Mouse (Mus musculus): ENCODE measurements around the gene Dcbld2. TPM values are rescaled to one million over a fixed set of nuclear protein-coding genes. Genes with fewer than 3 reads are reported as not detected.

Dcbld2 gene
- polyA plus RNA-seq, 1 experiment from 2014 or later = 19.2 TPM

DNA sequence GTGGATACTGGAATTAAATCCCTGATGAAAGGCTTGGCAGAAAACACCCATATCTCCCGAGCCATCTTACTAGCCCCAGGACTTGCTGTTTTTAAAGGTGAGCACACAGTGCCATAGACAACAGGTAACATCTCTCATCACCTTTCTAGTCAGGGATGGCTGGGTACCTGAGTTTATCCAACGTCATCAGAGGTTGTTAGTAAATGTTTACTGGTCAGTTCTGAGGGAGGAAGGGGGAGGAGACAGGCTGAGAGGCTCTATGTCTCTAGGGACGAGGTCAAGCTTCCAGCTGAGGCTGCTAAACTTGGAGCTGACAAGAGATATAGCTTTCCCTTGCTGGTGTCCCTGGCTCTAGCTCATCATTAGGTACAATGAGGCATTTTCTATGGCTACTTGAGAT, 74.1 kb downstream of the Dcbld2 start:
- Histone ChIP-seq H3K27me3 (ENCODE audit: control insufficient read depth, insufficient read depth, low read length) (no peaks in the 10 kb centered on the region), H3K9me3 (ENCODE audit: control insufficient read depth, low read length) (no peaks in the 10 kb centered on the region), H3K4me3 (ENCODE audit: low read depth, low read length) (no peak overlapping the region), H3K4me1 (ENCODE audit: control insufficient read depth, insufficient read depth, low read length) (no peaks in the 10 kb centered on the region), H3K27ac (ENCODE audit: low read depth, low read length) (no peak overlapping the region), H3K4me2 (ENCODE audit: low read depth) (no peak overlapping the region), H3K9ac (ENCODE audit: low read length) (no peak overlapping the region), H3K36me3 (ENCODE audit: control insufficient read depth, insufficient read depth, low read length) (0 out of 2 replicates have a peak, but pooled peaks cover 2% of the 10 kb centered on the region)
- DNase-seq (ENCODE audit: low spot score) (no peak), ATAC-seq (ENCODE audit: insufficient read depth, low FRiP score, low TSS enrichment) (no peak)
- 70% methylated on average over 3 of the region's 3 CpGs for WGBS

DNA sequence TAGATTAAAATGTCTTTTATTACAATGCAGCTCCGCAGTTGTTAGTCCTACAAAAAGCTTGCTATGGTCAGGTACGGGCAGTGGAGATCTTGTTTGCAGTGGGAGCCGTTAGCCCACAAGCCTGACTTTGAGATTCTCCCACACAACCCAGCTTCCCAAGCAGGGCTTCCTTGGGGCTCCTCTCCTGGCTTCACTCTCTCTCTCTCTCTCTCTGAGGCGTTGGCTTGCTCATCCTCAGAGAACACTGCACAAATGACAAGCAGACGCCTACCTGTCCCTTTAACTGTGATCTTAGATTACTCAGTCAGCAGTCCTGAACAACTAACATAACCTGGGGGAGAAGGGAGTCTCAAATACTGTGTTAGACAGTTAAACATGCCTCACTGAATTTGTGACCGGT, 79.6 kb downstream of the Dcbld2 start:
- H3K36me3 ChIP-seq (ENCODE audit: control insufficient read depth, insufficient read depth, low read length) = 0 out of 2 replicates have a peak, but pooled peaks cover 2% of the 10 kb centered on the region
- 89% methylated on average over 6 of the region's 6 CpGs for WGBS

DNA sequence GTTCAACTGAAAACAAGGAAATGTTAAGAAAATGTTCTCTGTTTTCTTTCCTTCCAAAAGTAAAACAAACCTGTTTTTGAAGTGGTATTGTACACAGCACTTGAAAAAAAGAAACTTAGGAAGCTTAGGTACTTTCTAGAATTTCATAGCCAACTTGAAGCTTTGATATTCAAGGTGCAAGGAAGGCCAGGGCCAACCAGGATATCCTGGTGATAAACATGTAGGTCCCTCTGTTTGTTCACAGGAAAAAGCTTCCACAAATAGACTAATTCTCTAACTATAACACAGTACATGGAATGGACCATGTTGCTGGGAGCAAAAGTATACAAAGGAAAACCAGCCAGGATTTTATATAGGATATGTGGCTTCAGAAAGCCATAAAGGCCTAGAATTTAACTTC, 88.5 kb downstream of the Dcbld2 start:
- H3K4me3 ChIP-seq (ENCODE audit: low read depth, low read length) = no peak overlapping the region
- H3K4me1 ChIP-seq (ENCODE audit: control insufficient read depth, insufficient read depth, low read length) = no peaks in the 10 kb centered on the region; the same call in 1 of the 2 replicates
- DNase-seq (ENCODE audit: low spot score) = no peak
- H3K9ac ChIP-seq (ENCODE audit: low read length) = no peak overlapping the region
- no peaks in the 10 kb centered on the region for H3K27me3 ChIP-seq (ENCODE audit: control insufficient read depth, insufficient read depth, low read length)
- H3K4me2 ChIP-seq (ENCODE audit: low read depth) = no peak overlapping the region
- H3K36me3 ChIP-seq (ENCODE audit: control insufficient read depth, insufficient read depth, low read length) = no peaks in the 10 kb centered on the region
- no peak for ATAC-seq (ENCODE audit: insufficient read depth, low FRiP score, low TSS enrichment)
- H3K27ac ChIP-seq (ENCODE audit: low read depth, low read length) = no peak overlapping the region
- no peaks in the 10 kb centered on the region for H3K9me3 ChIP-seq (ENCODE audit: control insufficient read depth, low read length)

More for the DNA sequence above, 79.6 kb downstream of the Dcbld2 start:
- no peaks in the 10 kb centered on the region for H3K4me1 ChIP-seq (ENCODE audit: control insufficient read depth, insufficient read depth, low read length)
- no peak overlapping the region for H3K4me2 ChIP-seq (ENCODE audit: low read depth)
- no peak overlapping the region for H3K27ac ChIP-seq (ENCODE audit: low read depth, low read length)
- H3K27me3 ChIP-seq (ENCODE audit: control insufficient read depth, insufficient read depth, low read length) = no peaks in the 10 kb centered on the region
- no peak for DNase-seq (ENCODE audit: low spot score)
- H3K9me3 ChIP-seq (ENCODE audit: control insufficient read depth, low read length) = no peaks in the 10 kb centered on the region
- no peak overlapping the region for H3K4me3 ChIP-seq (ENCODE audit: low read depth, low read length)
- no peak overlapping the region for H3K9ac ChIP-seq (ENCODE audit: low read length)
- no peak for ATAC-seq (ENCODE audit: insufficient read depth, low FRiP score, low TSS enrichment)

DNA sequence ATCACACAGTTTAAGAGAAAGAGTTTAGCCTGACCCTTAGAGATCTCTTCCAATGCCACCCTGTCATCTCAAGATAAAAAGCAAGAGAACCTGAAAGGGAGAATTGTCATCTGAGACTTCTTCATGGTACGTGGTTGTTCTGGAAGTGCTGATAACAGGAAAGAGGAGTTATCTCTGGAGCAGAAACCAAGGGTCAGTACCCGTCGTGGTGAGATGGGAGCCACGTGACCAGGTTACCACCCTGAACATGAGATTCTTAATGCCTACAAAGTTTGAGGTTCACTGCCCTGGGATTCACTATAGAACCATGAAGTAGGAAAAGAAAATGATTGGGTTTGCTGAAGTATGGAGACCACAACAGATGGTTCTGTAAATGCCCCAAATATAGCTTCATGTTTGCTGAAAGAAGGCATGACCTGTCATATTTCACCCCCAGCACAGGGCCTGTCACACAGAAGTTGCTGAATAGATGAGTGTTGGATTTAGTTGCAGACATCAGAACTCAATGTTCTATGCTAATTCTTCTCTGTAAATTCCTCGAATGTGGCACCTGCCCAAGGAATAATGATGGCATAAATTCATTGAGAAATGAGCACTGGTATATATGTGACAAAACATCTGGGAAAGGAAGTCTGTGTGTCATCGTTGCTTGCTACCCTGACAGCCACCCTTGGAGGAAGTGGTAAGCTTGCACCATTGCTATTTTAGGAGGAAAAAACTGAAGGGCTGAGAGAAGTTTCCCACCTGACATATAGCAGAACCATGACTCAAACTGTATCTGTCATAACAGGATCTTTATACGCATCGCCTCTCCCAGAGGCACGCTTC, 89.9 kb downstream of the Dcbld2 start:
- WGBS = 85% methylated on average over 9 of the region's 9 CpGs
- DNase-seq (ENCODE audit: low spot score) = no peak
- ATAC-seq (ENCODE audit: insufficient read depth, low FRiP score, low TSS enrichment) = no peak
- Histone ChIP-seq H3K27me3 (ENCODE audit: control insufficient read depth, insufficient read depth, low read length) (no peaks in the 10 kb centered on the region), H3K9me3 (ENCODE audit: control insufficient read depth, low read length) (no peaks in the 10 kb centered on the region), H3K4me2 (ENCODE audit: low read depth) (no peak overlapping the region), H3K27ac (ENCODE audit: low read depth, low read length) (no peak overlapping the region), H3K9ac (ENCODE audit: low read length) (no peak overlapping the region), H3K4me3 (ENCODE audit: low read depth, low read length) (no peak overlapping the region), H3K4me1 (ENCODE audit: control insufficient read depth, insufficient read depth, low read length) (no peaks in the 10 kb centered on the region; the same call in 1 of the 2 replicates), H3K36me3 (ENCODE audit: control insufficient read depth, insufficient read depth, low read length) (no peaks in the 10 kb centered on the region)

DNA sequence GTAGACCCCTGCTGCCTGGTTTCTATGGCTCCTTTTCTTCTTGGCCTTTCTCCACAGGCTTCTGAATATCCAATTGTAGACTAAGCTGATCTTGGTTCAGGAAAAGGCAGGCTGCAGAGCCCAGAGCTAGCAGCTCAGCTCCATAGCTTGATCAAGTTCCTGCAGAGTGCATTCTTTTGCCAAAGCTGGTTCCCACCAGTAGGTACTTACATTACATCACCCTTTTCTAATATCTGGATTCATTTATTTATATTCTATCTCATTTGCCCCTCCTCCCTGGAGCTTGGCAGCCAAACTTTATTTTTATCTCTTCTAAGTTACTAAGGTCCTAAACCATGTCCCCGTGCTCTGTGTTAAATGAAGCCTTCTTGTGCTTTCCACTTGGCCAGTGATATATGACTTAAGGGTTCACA, 90.9 kb downstream of the Dcbld2 start:
- H3K36me3 ChIP-seq (ENCODE audit: control insufficient read depth, insufficient read depth, low read length) = no peaks in the 10 kb centered on the region
- no peak for ATAC-seq (ENCODE audit: insufficient read depth, low FRiP score, low TSS enrichment)
- H3K4me3 ChIP-seq (ENCODE audit: low read depth, low read length) = no peak overlapping the region
- WGBS = 56% methylated on average over 1 of the region's 1 CpGs
- no peak overlapping the region for H3K9ac ChIP-seq (ENCODE audit: low read length)
- H3K9me3 ChIP-seq (ENCODE audit: control insufficient read depth, low read length) = no peaks in the 10 kb centered on the region
- no peaks in the 10 kb centered on the region; the same call in 1 of the 2 replicates for H3K4me1 ChIP-seq (ENCODE audit: control insufficient read depth, insufficient read depth, low read length)
- no peak overlapping the region for H3K27ac ChIP-seq (ENCODE audit: low read depth, low read length)
- no peak overlapping the region for H3K4me2 ChIP-seq (ENCODE audit: low read depth)
- no peak for DNase-seq (ENCODE audit: low spot score)
- no peaks in the 10 kb centered on the region for H3K27me3 ChIP-seq (ENCODE audit: control insufficient read depth, insufficient read depth, low read length)

DNA sequence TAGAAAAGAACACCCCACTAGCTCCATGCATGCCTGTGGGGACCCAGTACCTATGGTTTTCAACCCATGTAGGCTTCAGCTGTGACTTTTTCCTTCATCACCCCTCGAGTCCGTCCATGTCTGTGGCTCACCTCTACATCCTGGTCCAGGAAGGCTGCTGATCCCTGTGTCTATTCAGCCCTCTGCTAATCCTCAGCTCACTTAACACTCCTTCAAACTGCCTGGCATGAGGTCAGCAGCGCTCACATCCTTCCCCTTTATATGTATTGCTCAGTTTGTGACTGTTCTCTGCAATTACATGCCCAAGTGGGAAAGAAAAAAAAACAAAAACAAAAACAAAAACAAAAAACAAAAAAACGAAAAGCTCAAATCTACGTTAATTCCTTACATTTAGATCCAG, 91.4 kb downstream of the Dcbld2 start:
- no peak overlapping the region for H3K4me3 ChIP-seq (ENCODE audit: low read depth, low read length)
- H3K27me3 ChIP-seq (ENCODE audit: control insufficient read depth, insufficient read depth, low read length) = no peaks in the 10 kb centered on the region
- 89% methylated on average over 5 of the region's 5 CpGs for WGBS
- H3K9me3 ChIP-seq (ENCODE audit: control insufficient read depth, low read length) = no peaks in the 10 kb centered on the region
- H3K27ac ChIP-seq (ENCODE audit: low read depth, low read length) = no peak overlapping the region
- no peaks in the 10 kb centered on the region for H3K36me3 ChIP-seq (ENCODE audit: control insufficient read depth, insufficient read depth, low read length)
- ATAC-seq (ENCODE audit: insufficient read depth, low FRiP score, low TSS enrichment) (no peak), DNase-seq (ENCODE audit: low spot score) (no peak)
- H3K9ac ChIP-seq (ENCODE audit: low read length) = no peak overlapping the region
- no peaks in the 10 kb centered on the region; the same call in 1 of the 2 replicates for H3K4me1 ChIP-seq (ENCODE audit: control insufficient read depth, insufficient read depth, low read length)
- no peak overlapping the region for H3K4me2 ChIP-seq (ENCODE audit: low read depth)

DNA sequence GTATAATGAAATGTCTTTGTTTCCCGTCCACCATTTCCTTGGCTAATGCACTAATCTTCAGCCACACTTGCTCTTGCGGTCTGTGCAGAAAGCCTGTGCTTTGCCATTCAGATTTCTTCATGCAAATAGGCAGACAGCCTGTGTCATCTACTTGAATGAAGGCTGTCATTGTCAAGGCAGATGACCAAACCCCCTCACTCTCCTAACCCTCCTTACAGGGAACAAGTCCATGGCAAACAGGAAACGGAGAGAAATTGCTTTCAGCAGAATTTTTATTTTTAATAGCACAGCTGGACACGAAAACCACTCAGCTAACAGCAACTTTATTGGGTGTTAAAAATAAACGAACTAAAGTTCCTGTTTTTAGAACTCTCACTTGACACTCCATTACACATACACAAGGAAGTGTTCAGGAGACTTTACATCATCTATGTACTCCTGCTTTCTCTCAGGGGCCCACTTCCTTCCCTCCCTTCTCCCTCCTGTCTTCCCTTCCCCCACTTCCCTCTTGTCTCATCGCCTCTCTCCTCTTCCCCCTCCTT, 93.6 kb downstream of the Dcbld2 start:
- no peak overlapping the region for H3K4me3 ChIP-seq (ENCODE audit: low read depth, low read length)
- no peaks in the 10 kb centered on the region for H3K36me3 ChIP-seq (ENCODE audit: control insufficient read depth, insufficient read depth, low read length)
- H3K4me1 ChIP-seq (ENCODE audit: control insufficient read depth, insufficient read depth, low read length) = no peaks in the 10 kb centered on the region; the same call in 1 of the 2 replicates
- WGBS = 53% methylated on average over 6 of the region's 6 CpGs
- no peak overlapping the region for H3K27ac ChIP-seq (ENCODE audit: low read depth, low read length)
- no peak for DNase-seq (ENCODE audit: low spot score)
- H3K4me2 ChIP-seq (ENCODE audit: low read depth) = no peak overlapping the region
- H3K9me3 ChIP-seq (ENCODE audit: control insufficient read depth, low read length) = no peaks in the 10 kb centered on the region
- no peaks in the 10 kb centered on the region for H3K27me3 ChIP-seq (ENCODE audit: control insufficient read depth, insufficient read depth, low read length)
- no peak overlapping the region for H3K9ac ChIP-seq (ENCODE audit: low read length)
- no peak for ATAC-seq (ENCODE audit: insufficient read depth, low FRiP score, low TSS enrichment)

DNA sequence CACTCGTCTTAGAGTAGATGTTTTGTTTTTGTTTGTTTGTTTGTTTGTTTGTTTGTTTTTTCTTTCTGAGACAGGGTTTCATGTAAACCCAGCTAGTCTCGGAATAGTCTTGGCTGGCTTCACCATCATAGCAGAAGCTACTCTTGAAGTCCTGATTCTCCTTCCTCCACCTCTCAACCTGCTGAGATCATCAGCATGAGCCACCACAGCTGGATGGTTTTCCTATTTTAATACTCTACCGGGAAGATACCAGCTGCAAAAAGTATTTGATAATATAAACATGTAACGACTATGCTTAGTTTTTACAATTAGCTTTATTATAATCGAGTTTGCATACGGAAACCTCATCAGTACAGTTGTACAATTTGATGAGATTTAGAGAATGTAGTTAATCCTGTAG, 94.3 kb downstream of the Dcbld2 start:
- H3K9me3 ChIP-seq (ENCODE audit: control insufficient read depth, low read length) = no peaks in the 10 kb centered on the region
- no peaks in the 10 kb centered on the region for H3K27me3 ChIP-seq (ENCODE audit: control insufficient read depth, insufficient read depth, low read length)
- no peak overlapping the region for H3K27ac ChIP-seq (ENCODE audit: low read depth, low read length)
- no peak for DNase-seq (ENCODE audit: low spot score)
- no peak overlapping the region for H3K9ac ChIP-seq (ENCODE audit: low read length)
- H3K4me3 ChIP-seq (ENCODE audit: low read depth, low read length) = no peak overlapping the region
- WGBS = 79% methylated on average over 6 of the region's 6 CpGs
- no peak for ATAC-seq (ENCODE audit: insufficient read depth, low FRiP score, low TSS enrichment)
- no peak overlapping the region for H3K4me2 ChIP-seq (ENCODE audit: low read depth)
- no peaks in the 10 kb centered on the region; the same call in 1 of the 2 replicates for H3K4me1 ChIP-seq (ENCODE audit: control insufficient read depth, insufficient read depth, low read length)
- no peaks in the 10 kb centered on the region for H3K36me3 ChIP-seq (ENCODE audit: control insufficient read depth, insufficient read depth, low read length)

DNA sequence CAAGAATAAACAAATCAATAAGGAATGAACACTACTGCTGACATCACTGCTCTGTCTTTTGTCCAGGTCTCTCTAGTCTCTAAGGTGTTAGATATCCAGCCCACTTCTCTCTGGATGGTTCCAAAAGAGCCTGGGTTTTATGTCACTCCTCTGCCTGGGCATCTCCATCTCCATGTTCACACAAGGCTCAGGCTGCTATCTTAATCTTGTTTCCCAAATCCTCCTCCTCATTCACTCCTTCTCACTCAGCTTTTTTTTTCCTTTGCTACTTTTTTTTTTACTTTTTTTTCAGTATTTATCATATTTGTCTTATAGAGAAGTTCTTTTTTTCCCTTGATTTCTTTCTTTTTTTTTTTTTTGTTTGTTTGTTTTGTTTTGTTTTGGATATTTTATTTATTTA, 96.7 kb downstream of the Dcbld2 start:
- H3K4me2 ChIP-seq (ENCODE audit: low read depth) = no peak overlapping the region
- no peak overlapping the region for H3K9ac ChIP-seq (ENCODE audit: low read length)
- ATAC-seq (ENCODE audit: insufficient read depth, low FRiP score, low TSS enrichment) = no peak
- H3K27ac ChIP-seq (ENCODE audit: low read depth, low read length) = no peak overlapping the region
- H3K9me3 ChIP-seq (ENCODE audit: control insufficient read depth, low read length) = no peaks in the 10 kb centered on the region
- H3K4me1 ChIP-seq (ENCODE audit: control insufficient read depth, insufficient read depth, low read length) = no peaks in the 10 kb centered on the region
- H3K4me3 ChIP-seq (ENCODE audit: low read depth, low read length) = no peak overlapping the region
- H3K27me3 ChIP-seq (ENCODE audit: control insufficient read depth, insufficient read depth, low read length) = no peaks in the 10 kb centered on the region
- H3K36me3 ChIP-seq (ENCODE audit: control insufficient read depth, insufficient read depth, low read length) = no peaks in the 10 kb centered on the region
- no peak for DNase-seq (ENCODE audit: low spot score)

Measured in neural tube, embryonic 11.5 days (tissue).